Mouse (Mus musculus) forebrain, postnatal 0 days (tissue): ENCODE results near the gene Sh3bgrl. TPM values are rescaled to one million over a fixed set of nuclear protein-coding genes. Genes with fewer than 3 reads are reported as not detected.

Experiments used
- ATAC-seq: fragments of 200-750 bp; cut with Nextera tagmentation; 2 replicates; pipeline ENCODE4 v1.8.0; 2017; ENCODE audit warnings: mild to moderate bottlenecking, moderate library complexity
- DNase-seq: peaks from one replicate; pipeline ENCODE4 v3.0.0-alpha.2; 2015
- H3K27ac ChIP-seq: fragments of 300-500 bp; sonication (generic); 2 replicates; pipeline ENCODE4 v1.5.1; 2014; ENCODE audit warnings: low read depth, mild to moderate bottlenecking, antibody characterized with exemption, low read length, moderate library complexity, mixed read lengths
- H3K27me3 ChIP-seq: fragments of 300-500 bp; sonication (generic); 2 replicates; pipeline ENCODE4 v1.6.1; 2014; ENCODE audit warnings: mild to moderate bottlenecking, low read length, mixed read lengths; ENCODE audit not compliant: insufficient read depth
- H3K36me3 ChIP-seq: fragments of 300-500 bp; sonication (generic); 2 replicates; pipeline ENCODE4 v1.6.1; 2014; ENCODE audit warnings: mild to moderate bottlenecking, moderate library complexity; ENCODE audit not compliant: insufficient read depth
- H3K4me1 ChIP-seq: fragments of 300-500 bp; sonication (generic); 2 replicates; pipeline ENCODE4 v1.6.1; 2014; ENCODE audit warnings: antibody characterized with exemption; ENCODE audit not compliant: insufficient read depth
- H3K4me2 ChIP-seq: fragments of 300-500 bp; sonication (generic); 2 replicates; pipeline ENCODE4 v1.6.1; 2014; ENCODE audit warnings: low read depth, mild to moderate bottlenecking, moderate library complexity
- H3K4me3 ChIP-seq: fragments of 300-500 bp; sonication (generic); 2 replicates; pipeline ENCODE4 v1.5.1; 2014; ENCODE audit warnings: low read depth, low read length, mixed read lengths
- H3K9ac ChIP-seq: fragments of 300-500 bp; sonication (generic); 2 replicates; pipeline ENCODE4 v1.6.1; 2014; ENCODE audit warnings: mild to moderate bottlenecking
- H3K9me3 ChIP-seq: fragments of 300-500 bp; sonication (generic); 2 replicates; pipeline ENCODE4 v1.6.1; 2016; ENCODE audit warnings: low read length
- CTCF ChIP-seq: sonication (generic); IDR thresholded peaks from 2 replicates; pipeline ENCODE4 v1.5.1; 2016; ENCODE audit warnings: antibody characterized with exemption, control low read depth, low read depth
- WGBS: fragments of 180-500 bp; shearing (Covaris S2); extraction: QIAGEN DNeasy Blood & Tissue Kit; methylation state at CpG from one replicate; pipeline ENCODE4 v1.1.7; 2014; 5-methylcytosine and 5-hydroxymethylcytosine counted together
- polyA plus RNA-seq: library from polyadenylated mRNA; unstranded; fragments of >200 nt; fragmentation: Nextera tagmentation; extraction: Ambion mirVana; gene quantifications from 2 replicates; pipeline ENCODE4 v1.2.1, GENCODE M21; 2015
- total RNA-seq: library from RNA; depleted of rRNA; stranded (reverse); fragments of >200 nt; gene quantifications from 2 replicates; pipeline ENCODE4 v1.2.3, GENCODE M21; 2014

Gene Sh3bgrl
- total and polyA plus RNA-seq, 2 experiments from 2014 or later, result 193 to 213 TPM

- DNase-seq, result no peak
- no peak overlapping the region for H3K9ac ChIP-seq
- H3K27ac ChIP-seq, result no peak overlapping the region
- WGBS, result 84% methylated on average over 4 of the region's 4 CpGs
- ATAC-seq, result no peak
- H3K4me3 ChIP-seq, result no peak overlapping the region
- no peak for TF ChIP-seq CTCF
- H3K27me3 ChIP-seq, result no peaks in the 10 kb centered on the region
- H3K9me3 ChIP-seq, result no peaks in the 10 kb centered on the region
- no peak overlapping the region for H3K4me2 ChIP-seq
- no peaks in the 10 kb centered on the region for H3K4me1 ChIP-seq
- H3K36me3 ChIP-seq, result no peaks in the 10 kb centered on the region
These were observed 89.7 kb downstream of the Sh3bgrl start for GRCm38 (mm10) chrX:109184706-109185478.

- Histone ChIP-seq H3K9ac (no peak overlapping the region), H3K4me3 (no peak overlapping the region), H3K27ac (no peak overlapping the region), H3K27me3 (no peaks in the 10 kb centered on the region), H3K4me1 (no peaks in the 10 kb centered on the region), H3K4me2 (no peak overlapping the region), H3K36me3 (no peaks in the 10 kb centered on the region), H3K9me3 (no peaks in the 10 kb centered on the region)
- ATAC-seq, result no peak
- 88% methylated on average over 4 of the region's 4 CpGs for WGBS
- no peak for DNase-seq
- TF ChIP-seq CTCF, result no peak
These were observed 94.4 kb downstream of the Sh3bgrl start for GRCm38 (mm10) chrX:109189607-109190006.

GRCm38 (mm10) chrX:109190969-109191368 is 95.8 kb downstream of the Sh3bgrl start:
- H3K27ac ChIP-seq, result no peak overlapping the region
- no peak for TF ChIP-seq CTCF
- no peaks in the 10 kb centered on the region for H3K27me3 ChIP-seq
- no peaks in the 10 kb centered on the region for H3K9me3 ChIP-seq
- 67% methylated on average over 4 of the region's 4 CpGs for WGBS
- H3K9ac ChIP-seq, result no peak overlapping the region
- no peak overlapping the region for H3K4me2 ChIP-seq
- H3K4me3 ChIP-seq, result no peak overlapping the region
- DNase-seq (no peak), ATAC-seq (no peak)
- H3K4me1 ChIP-seq, result no peaks in the 10 kb centered on the region
- no peaks in the 10 kb centered on the region for H3K36me3 ChIP-seq

- Histone ChIP-seq H3K9ac (no peak overlapping the region), H3K27me3 (no peaks in the 10 kb centered on the region), H3K9me3 (no peaks in the 10 kb centered on the region), H3K4me3 (no peak overlapping the region), H3K36me3 (no peaks in the 10 kb centered on the region), H3K4me2 (no peak overlapping the region), H3K4me1 (no peaks in the 10 kb centered on the region), H3K27ac (no peak overlapping the region)
- DNase-seq, result no peak
- 68% methylated on average over 4 of the region's 4 CpGs for WGBS
- no peak for ATAC-seq
- TF ChIP-seq CTCF, result no peak
These were observed 96.3 kb downstream of the Sh3bgrl start for GRCm38 (mm10) chrX:109191436-109191835.

GRCm38 (mm10) chrX:109196468-109196867 is 101.3 kb downstream of the Sh3bgrl start, which contains the start of gene Gm6377:
Gm6377 (plus strand) TSS chrX:109196756.
- TF ChIP-seq CTCF, result no peak
- Histone ChIP-seq H3K27ac (no peak within 1 kb of the TSS), H3K36me3 (no peaks in the 10 kb centered on the region), H3K27me3 (no peaks in the 10 kb centered on the region), H3K4me1 (no peaks in the 10 kb centered on the region), H3K4me2 (no peak within 1 kb of the TSS), H3K9me3 (no peaks in the 10 kb centered on the region), H3K9ac (no peak within 1 kb of the TSS), H3K4me3 (no peak within 1 kb of the TSS)
- 74% methylated on average over 4 of the region's 4 CpGs for WGBS
- DNase-seq (no peak), ATAC-seq (no peak)

GRCm38 (mm10) chrX:109207843-109208242 is 112.7 kb downstream of the Sh3bgrl start:
- no peak for TF ChIP-seq CTCF
- DNase-seq (no peak), ATAC-seq (no peak)
- H3K4me3 ChIP-seq, result no peak overlapping the region
- H3K4me2 ChIP-seq, result no peak overlapping the region
- no peaks in the 10 kb centered on the region for H3K4me1 ChIP-seq
- H3K9me3 ChIP-seq, result no peaks in the 10 kb centered on the region
- no peaks in the 10 kb centered on the region for H3K36me3 ChIP-seq
- no peak overlapping the region for H3K27ac ChIP-seq
- no peak overlapping the region for H3K9ac ChIP-seq
- H3K27me3 ChIP-seq, result no peaks in the 10 kb centered on the region

GRCm38 (mm10) chrX:109228720-109229119 is 133.6 kb downstream of the Sh3bgrl start:
- H3K9me3 ChIP-seq, result no peaks in the 10 kb centered on the region
- no peak overlapping the region for H3K9ac ChIP-seq
- no peak overlapping the region for H3K4me3 ChIP-seq
- ATAC-seq (no peak), DNase-seq (no peak)
- H3K27me3 ChIP-seq, result no peaks in the 10 kb centered on the region
- H3K4me1 ChIP-seq, result no peaks in the 10 kb centered on the region
- no peak for TF ChIP-seq CTCF
- no peak overlapping the region for H3K4me2 ChIP-seq
- H3K27ac ChIP-seq, result no peak overlapping the region
- WGBS, result 94% methylated on average over 1 of the region's 1 CpGs
- no peaks in the 10 kb centered on the region for H3K36me3 ChIP-seq
